Mouse (Mus musculus) hindbrain, postnatal 0 days (tissue): ENCODE measurements around the gene Mn1. TPM values are rescaled to one million over a fixed set of nuclear protein-coding genes. Genes with fewer than 3 reads are reported as not detected.

Source experiments
- ATAC-seq: fragments of 200-750 bp; cut with Nextera tagmentation; 2 replicates; pipeline ENCODE4 v1.8.0; 2017; ENCODE audit warnings: mild to moderate bottlenecking, moderate TSS enrichment, moderate library complexity
- DNase-seq: peaks from one replicate; pipeline ENCODE4 v3.0.0-alpha.2; 2015; ENCODE audit warnings: low spot score
- H3K27ac ChIP-seq: fragments of 300-500 bp; sonication (generic); 2 replicates; pipeline ENCODE4 v1.5.1; 2014; ENCODE audit warnings: mild to moderate bottlenecking
- H3K27me3 ChIP-seq: fragments of 300-500 bp; sonication (generic); 2 replicates; pipeline ENCODE4 v1.6.1; 2014; ENCODE audit warnings: low read length, mixed read lengths; ENCODE audit not compliant: insufficient read depth
- H3K36me3 ChIP-seq: fragments of 300-500 bp; sonication (generic); 2 replicates; pipeline ENCODE4 v1.6.1; 2014; ENCODE audit warnings: low read length, mixed read lengths; ENCODE audit not compliant: insufficient read depth
- H3K4me1 ChIP-seq: fragments of 300-500 bp; sonication (generic); 2 replicates; pipeline ENCODE4 v1.6.1; 2014; ENCODE audit warnings: antibody characterized with exemption, low read length, mixed read lengths; ENCODE audit not compliant: insufficient read depth
- H3K4me2 ChIP-seq: fragments of 300-500 bp; sonication (generic); 2 replicates; pipeline ENCODE4 v1.6.1; 2014; ENCODE audit warnings: low read depth, mild to moderate bottlenecking, low read length, moderate library complexity, mixed read lengths
- H3K4me3 ChIP-seq: fragments of 300-500 bp; sonication (generic); 2 replicates; pipeline ENCODE4 v1.5.1; 2014; ENCODE audit warnings: low read length
- H3K9ac ChIP-seq: fragments of 300-500 bp; sonication (generic); replicated peaks from 2 replicates; pipeline ENCODE4 v1.6.1; 2014; ENCODE audit warnings: mild to moderate bottlenecking, low read length, moderate library complexity, mixed read lengths
- H3K9me3 ChIP-seq: fragments of 300-500 bp; sonication (generic); 2 replicates; pipeline ENCODE4 v1.6.1; 2016; ENCODE audit warnings: low read length, mixed read lengths
- CTCF ChIP-seq: IDR thresholded peaks from 2 replicates; pipeline ENCODE4 v1.5.1; 2016; ENCODE audit warnings: antibody characterized with exemption, control low read depth, low read depth
- WGBS: fragments of 180-500 bp; shearing (Covaris S2); extraction: QIAGEN DNeasy Blood & Tissue Kit; methylation state at CpG from one replicate; pipeline ENCODE4 v1.1.7; 2014; 5-methylcytosine and 5-hydroxymethylcytosine counted together
- polyA plus RNA-seq: library from polyadenylated mRNA; unstranded; fragments of >200 nt; fragmentation: Nextera tagmentation; extraction: Ambion mirVana; gene quantifications from 2 replicates; pipeline ENCODE4 v1.2.1, GENCODE M21; 2015
- total RNA-seq: library from RNA; depleted of rRNA; stranded (reverse); fragments of >200 nt; gene quantifications from 2 replicates; pipeline ENCODE4 v1.2.3, GENCODE M21; 2014; rRNA removed

The Mn1 gene
- total RNA-seq (71.5 and 87.2 TPM in 2 replicates), polyA plus RNA-seq (27.0 and 32.9 TPM in 2 replicates)

GRCm38 (mm10) chr5:111416591-111417374, at the start of gene Mn1:
Gene Mn1, plus strand, starts transcription at chr5:111417362.
- Histone ChIP-seq H3K9ac (peak within 1 kb of the TSS; percentile 85), H3K4me2 (peak within 1 kb of the TSS; percentile 96), H3K27me3 (0 out of 2 replicates have a peak, but pooled peaks cover 3% of the 10 kb centered on the region), H3K9me3 (no peaks in the 10 kb centered on the region), H3K4me3 (peak within 1 kb of the TSS; percentile 88), H3K27ac (peak within 1 kb of the TSS; percentile 90), H3K4me1 (peaks cover 15% of the 10 kb centered on the region), H3K36me3 (no peaks in the 10 kb centered on the region)
- under 1% methylated on average over 73 of the region's 88 CpGs for WGBS
- peak; percentile 92 for ATAC-seq
- no peak for TF ChIP-seq CTCF
- DNase-seq, result peak; percentile 97

- no peaks in the 10 kb centered on the region for H3K27me3 ChIP-seq
- H3K9ac ChIP-seq, result no peak overlapping the region
- no peak for ATAC-seq
- DNase-seq, result no peak
- no peak for TF ChIP-seq CTCF
- peaks cover 28% of the 10 kb centered on the region for H3K36me3 ChIP-seq
- H3K4me3 ChIP-seq, result no peak overlapping the region
- no peak overlapping the region for H3K4me2 ChIP-seq
- 46% methylated on average over 11 of the region's 11 CpGs for WGBS
- no peaks in the 10 kb centered on the region for H3K9me3 ChIP-seq
- H3K4me1 ChIP-seq, result 0 out of 2 replicates have a peak, but pooled peaks cover 5% of the 10 kb centered on the region
- H3K27ac ChIP-seq, result peak overlapping the region; percentile 23; the same call in 1 of the 2 replicates
Measured at GRCm38 (mm10) chr5:111367937-111368517, 49.1 kb upstream of the Mn1 start.

- TF ChIP-seq CTCF, result no peak
- Histone ChIP-seq H3K4me3 (no peak overlapping the region), H3K9me3 (no peaks in the 10 kb centered on the region), H3K4me2 (no peak overlapping the region), H3K4me1 (0 out of 2 replicates have a peak, but pooled peaks cover 5% of the 10 kb centered on the region), H3K9ac (no peak overlapping the region), H3K36me3 (peaks cover 30% of the 10 kb centered on the region), H3K27ac (peak overlapping the region; percentile 23; the same call in 1 of the 2 replicates), H3K27me3 (no peaks in the 10 kb centered on the region)
- DNase-seq (peak; percentile 72), ATAC-seq (peak; percentile 48; the same call in 1 of the 2 replicates)
- WGBS, result 50% methylated on average over 5 of the region's 5 CpGs
Measured at GRCm38 (mm10) chr5:111368576-111368975, 48.6 kb upstream of the Mn1 start.

- TF ChIP-seq CTCF, result no peak
- 79% methylated on average over 4 of the region's 4 CpGs for WGBS
- H3K36me3 ChIP-seq, result peaks cover 57% of the 10 kb centered on the region
Measured at GRCm38 (mm10) chr5:111375616-111376015, 41.5 kb upstream of the Mn1 start.

GRCm38 (mm10) chr5:111376276-111377020, 40.7 kb upstream of the Mn1 start:
- TF ChIP-seq CTCF, result no peak
- Histone ChIP-seq H3K4me1 (no peaks in the 10 kb centered on the region), H3K9me3 (no peaks in the 10 kb centered on the region), H3K4me3 (no peak overlapping the region), H3K27me3 (no peaks in the 10 kb centered on the region), H3K9ac (no peak overlapping the region), H3K27ac (no peak overlapping the region), H3K4me2 (no peak overlapping the region), H3K36me3 (peaks cover 57% of the 10 kb centered on the region)
- no peak for DNase-seq
- ATAC-seq, result no peak
- 89% methylated on average over 24 of the region's 24 CpGs for WGBS

More at GRCm38 (mm10) chr5:111375616-111376015, 41.5 kb upstream of the Mn1 start:
- no peak for DNase-seq
- no peaks in the 10 kb centered on the region for H3K9me3 ChIP-seq
- H3K27me3 ChIP-seq, result no peaks in the 10 kb centered on the region
- no peak overlapping the region for H3K4me2 ChIP-seq
- H3K27ac ChIP-seq, result no peak overlapping the region
- H3K9ac ChIP-seq, result no peak overlapping the region
- no peak overlapping the region for H3K4me3 ChIP-seq
- no peaks in the 10 kb centered on the region for H3K4me1 ChIP-seq
- no peak for ATAC-seq

GRCm38 (mm10) chr5:111378126-111378993, 38.8 kb upstream of the Mn1 start:
- Histone ChIP-seq H3K4me1 (no peaks in the 10 kb centered on the region), H3K36me3 (peaks cover 39% of the 10 kb centered on the region), H3K4me2 (no peak overlapping the region), H3K9ac (no peak overlapping the region), H3K27me3 (no peaks in the 10 kb centered on the region), H3K27ac (no peak overlapping the region), H3K9me3 (no peaks in the 10 kb centered on the region), H3K4me3 (no peak overlapping the region)
- DNase-seq, result peak; percentile 51
- peak; percentile 50 for TF ChIP-seq CTCF
- no peak for ATAC-seq
- WGBS, result 71% methylated on average over 7 of the region's 7 CpGs
